Mouse (Mus musculus) liver, postnatal 0 days (tissue): Measurements from ENCODE around the gene Kcnh4.

Experiments used
- CTCF ChIP-seq: sonication (generic); IDR thresholded peaks from 2 replicates; pipeline ENCODE4 v1.5.1; 2016; ENCODE audit warnings: antibody characterized with exemption, low read depth
- EP300 ChIP-seq: IDR thresholded peaks from 2 replicates; pipeline ENCODE4 v1.6.1; 2016; ENCODE audit warnings: antibody characterized with exemption, low read depth, mild to moderate bottlenecking

DNA sequence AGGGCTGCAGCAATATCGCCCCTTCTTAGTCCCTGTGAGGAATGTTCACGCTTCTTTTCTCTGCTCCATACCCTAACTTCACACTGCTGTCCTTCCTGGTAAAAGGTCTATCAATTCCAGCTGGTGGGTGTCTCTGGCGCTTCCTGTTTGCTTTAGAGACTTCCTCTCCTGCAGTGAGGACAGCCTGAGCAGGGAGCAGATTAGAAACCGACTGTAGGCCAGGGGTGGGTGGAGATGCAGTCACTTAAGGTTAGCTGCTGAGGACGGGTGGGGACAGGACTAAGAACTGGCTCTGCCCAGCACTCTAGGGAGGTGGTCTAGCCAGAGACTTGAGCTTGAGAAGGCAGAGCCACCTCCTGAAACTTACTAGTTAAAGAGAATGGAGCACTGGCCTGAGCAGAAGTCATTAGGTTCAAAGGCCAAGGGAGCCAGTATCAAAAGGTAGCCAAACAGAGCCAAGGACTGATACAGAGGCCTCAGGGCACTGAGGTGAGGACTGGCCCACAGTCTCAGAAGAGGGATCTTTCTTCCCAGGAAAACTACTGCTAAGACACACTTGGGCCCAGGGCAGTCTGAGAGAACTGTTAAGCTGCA lies 34.7 kb downstream of the Kcnh4 start:
- TF ChIP-seq CTCF (no peak), EP300 (no peak)
